Mouse (Mus musculus) neural tube, embryonic 12.5 days (tissue): Measurements from ENCODE around the gene Dapk3. TPM values are rescaled to one million over a fixed set of nuclear protein-coding genes. Genes with fewer than 3 reads are reported as not detected.
A peak's percentile ranks its signal among the peaks of the same experiment; 100 is the strongest.
"Not testable (repeated sequence)": the region's sequence is repeated elsewhere in the genome, so short reads cannot be mapped to it uniquely, and the experiment has no call there.

Source experiments
- ATAC-seq: fragments of 200-750 bp; cut with Nextera tagmentation; 2 replicates; pipeline ENCODE4 v1.8.0; 2017; ENCODE audit warnings: low read depth, mild to moderate bottlenecking, moderate TSS enrichment, moderate library complexity; ENCODE audit not compliant: low FRiP score
- H3K27ac ChIP-seq: fragments of 300-500 bp; sonication (generic); 2 replicates; pipeline ENCODE4 v1.5.1; 2016
- H3K27me3 ChIP-seq: fragments of 300-500 bp; sonication (generic); replicated peaks from 2 replicates; pipeline ENCODE4 v1.6.1; 2016; ENCODE audit warnings: mild to moderate bottlenecking
- H3K36me3 ChIP-seq: fragments of 300-500 bp; sonication (generic); 2 replicates; pipeline ENCODE4 v1.6.1; 2016; ENCODE audit warnings: mild to moderate bottlenecking
- H3K4me1 ChIP-seq: fragments of 300-500 bp; sonication (generic); 2 replicates; pipeline ENCODE4 v1.6.1; 2016
- H3K4me2 ChIP-seq: fragments of 300-500 bp; sonication (generic); replicated peaks from 2 replicates; pipeline ENCODE4 v1.6.1; 2016; ENCODE audit warnings: mild to moderate bottlenecking
- H3K4me3 ChIP-seq: fragments of 300-500 bp; sonication (generic); 2 replicates; pipeline ENCODE4 v1.5.1; 2016
- H3K9ac ChIP-seq: fragments of 300-500 bp; sonication (generic); 2 replicates; pipeline ENCODE4 v1.6.1; 2016; ENCODE audit warnings: mild to moderate bottlenecking
- H3K9me3 ChIP-seq: fragments of 300-500 bp; sonication (generic); 2 replicates; pipeline ENCODE4 v1.6.1; 2016; ENCODE audit warnings: mild to moderate bottlenecking
- WGBS: fragments of 180-500 bp; shearing (Covaris S2); methylation state at CpG from one replicate; pipeline ENCODE4 v1.1.7; 2016; 5-methylcytosine and 5-hydroxymethylcytosine counted together
- polyA plus RNA-seq: library from polyadenylated mRNA; unstranded; fragments of >200 nt; fragmentation: Nextera tagmentation; extraction: Ambion mirVana; gene quantifications from 2 replicates; pipeline ENCODE4 v1.2.1, GENCODE M21; 2016

The Dapk3 gene
- polyA plus RNA-seq, 1 experiment from 2014 or later: 87.7 TPM

- Histone ChIP-seq H3K36me3 (peaks cover 31% of the 10 kb centered on the region), H3K4me1 (peaks cover 37% of the 10 kb centered on the region), H3K4me2 (peak overlapping the region; percentile 64), H3K27ac (peak overlapping the region; percentile 81)
- ATAC-seq, H3K9ac ChIP-seq, H3K9me3 ChIP-seq, H3K4me3 ChIP-seq, H3K27me3 ChIP-seq: not testable (repeated sequence)
- 11% methylated on average over 4 of the region's 4 CpGs for WGBS
Observed at GRCm38 (mm10) chr10:81175345-81175701, 7.5 kb upstream of the Dapk3 start.

- Histone ChIP-seq H3K4me3 (peak overlapping the region; percentile 85), H3K27me3 (no peaks in the 10 kb centered on the region), H3K9me3 (no peaks in the 10 kb centered on the region), H3K36me3 (peaks cover 38% of the 10 kb centered on the region), H3K9ac (peak overlapping the region; percentile 10; the same call in 1 of the 2 replicates), H3K4me1 (peaks cover 44% of the 10 kb centered on the region), H3K4me2 (peak overlapping the region; percentile 99), H3K27ac (peak overlapping the region; percentile 57; the same call in 1 of the 2 replicates)
- 9% methylated on average over 13 of the region's 13 CpGs for WGBS
- 0 out of 2 replicates have a peak, but pooled peaks have one; percentile 1 for ATAC-seq
Observed at GRCm38 (mm10) chr10:81175936-81176465, 6.8 kb upstream of the Dapk3 start.

GRCm38 (mm10) chr10:81176466-81177271 lies 6.1 kb upstream of the Dapk3 start, which contains the start of gene Eef2:
Gene Eef2 (plus strand): TSS chr10:81176631.
- H3K4me1 ChIP-seq: peaks cover 49% of the 10 kb centered on the region
- peak; percentile 76 for ATAC-seq
- WGBS: under 1% methylated on average over 77 of the region's 77 CpGs

GRCm38 (mm10) chr10:81177491-81177925 lies 5.3 kb upstream of the Dapk3 start:
- H3K4me1 ChIP-seq: peaks cover 50% of the 10 kb centered on the region

More at GRCm38 (mm10) chr10:81176466-81177271, 6.1 kb upstream of the Dapk3 start, which contains the start of gene Eef2:
- H3K27me3 ChIP-seq: no peaks in the 10 kb centered on the region
- peak within 1 kb of the TSS; percentile 99 for H3K4me2 ChIP-seq
- peak within 1 kb of the TSS; percentile 85 for H3K4me3 ChIP-seq
- peak within 1 kb of the TSS; percentile 93 for H3K9ac ChIP-seq
- peaks cover 45% of the 10 kb centered on the region for H3K36me3 ChIP-seq
- H3K9me3 ChIP-seq: no peaks in the 10 kb centered on the region
- peak within 1 kb of the TSS; percentile 77 for H3K27ac ChIP-seq

DNA sequence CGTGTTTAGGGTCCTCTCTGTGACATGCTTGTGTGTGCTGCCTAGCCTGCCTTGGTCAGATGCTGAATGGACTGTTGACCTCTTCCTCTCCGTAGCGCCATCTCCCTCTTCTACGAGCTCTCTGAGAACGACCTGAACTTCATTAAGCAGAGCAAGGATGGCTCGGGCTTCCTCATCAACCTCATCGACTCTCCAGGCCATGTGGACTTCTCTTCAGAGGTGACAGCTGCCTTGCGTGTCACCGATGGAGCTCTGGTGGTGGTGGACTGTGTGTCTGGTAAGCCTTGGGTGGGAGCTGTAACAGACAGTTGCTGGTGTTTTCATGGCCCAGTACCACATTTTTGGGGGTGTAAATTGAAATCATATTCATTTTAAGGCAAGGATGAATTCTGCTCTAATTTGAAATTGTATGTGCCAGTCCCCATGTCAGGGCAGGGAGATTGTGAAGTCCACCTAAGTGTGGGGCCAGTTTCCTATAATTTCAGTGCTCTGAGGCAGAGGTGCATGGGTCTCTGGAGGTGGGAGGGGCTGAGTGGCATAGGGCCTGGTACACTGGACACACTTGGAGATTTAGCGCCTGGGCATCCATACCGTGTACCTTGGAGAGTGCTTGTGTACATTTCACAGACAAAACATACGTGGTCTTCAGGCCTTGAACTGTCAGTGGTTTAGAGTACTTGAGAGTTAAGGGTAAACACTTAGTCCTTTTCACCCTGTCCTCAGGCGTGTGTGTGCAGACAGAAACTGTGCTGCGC lies 4.7 kb upstream of the Dapk3 start:
- Histone ChIP-seq H3K4me1 (peaks cover 50% of the 10 kb centered on the region), H3K27me3 (no peaks in the 10 kb centered on the region), H3K9me3 (no peaks in the 10 kb centered on the region), H3K9ac (peak overlapping the region; percentile 93), H3K27ac (no peak overlapping the region), H3K4me3 (peak overlapping the region; percentile 85), H3K4me2 (peak overlapping the region; percentile 99), H3K36me3 (peaks cover 53% of the 10 kb centered on the region)
- 70% methylated on average over 14 of the region's 14 CpGs for WGBS
- no peak for ATAC-seq

More at GRCm38 (mm10) chr10:81177491-81177925, 5.3 kb upstream of the Dapk3 start:
- H3K9ac ChIP-seq: peak overlapping the region; percentile 93
- H3K27me3 ChIP-seq: no peaks in the 10 kb centered on the region
- peak overlapping the region; percentile 77 for H3K27ac ChIP-seq
- no peaks in the 10 kb centered on the region for H3K9me3 ChIP-seq
- H3K4me3 ChIP-seq: peak overlapping the region; percentile 85
- ATAC-seq: no peak
- 16% methylated on average over 16 of the region's 16 CpGs for WGBS
- H3K4me2 ChIP-seq: peak overlapping the region; percentile 99
- peaks cover 53% of the 10 kb centered on the region for H3K36me3 ChIP-seq

- Histone ChIP-seq H3K9ac (no peak overlapping the region), H3K36me3 (peaks cover 53% of the 10 kb centered on the region), H3K4me3 (no peak overlapping the region), H3K4me2 (peak overlapping the region; percentile 99; the same call in 1 of the 2 replicates), H3K4me1 (peaks cover 50% of the 10 kb centered on the region), H3K27ac (no peak overlapping the region), H3K9me3 (no peaks in the 10 kb centered on the region), H3K27me3 (no peaks in the 10 kb centered on the region)
- 92% methylated on average over 11 of the region's 11 CpGs for WGBS
- no peak for ATAC-seq
Observed at GRCm38 (mm10) chr10:81178927-81179326, 3.9 kb upstream of the Dapk3 start.

DNA sequence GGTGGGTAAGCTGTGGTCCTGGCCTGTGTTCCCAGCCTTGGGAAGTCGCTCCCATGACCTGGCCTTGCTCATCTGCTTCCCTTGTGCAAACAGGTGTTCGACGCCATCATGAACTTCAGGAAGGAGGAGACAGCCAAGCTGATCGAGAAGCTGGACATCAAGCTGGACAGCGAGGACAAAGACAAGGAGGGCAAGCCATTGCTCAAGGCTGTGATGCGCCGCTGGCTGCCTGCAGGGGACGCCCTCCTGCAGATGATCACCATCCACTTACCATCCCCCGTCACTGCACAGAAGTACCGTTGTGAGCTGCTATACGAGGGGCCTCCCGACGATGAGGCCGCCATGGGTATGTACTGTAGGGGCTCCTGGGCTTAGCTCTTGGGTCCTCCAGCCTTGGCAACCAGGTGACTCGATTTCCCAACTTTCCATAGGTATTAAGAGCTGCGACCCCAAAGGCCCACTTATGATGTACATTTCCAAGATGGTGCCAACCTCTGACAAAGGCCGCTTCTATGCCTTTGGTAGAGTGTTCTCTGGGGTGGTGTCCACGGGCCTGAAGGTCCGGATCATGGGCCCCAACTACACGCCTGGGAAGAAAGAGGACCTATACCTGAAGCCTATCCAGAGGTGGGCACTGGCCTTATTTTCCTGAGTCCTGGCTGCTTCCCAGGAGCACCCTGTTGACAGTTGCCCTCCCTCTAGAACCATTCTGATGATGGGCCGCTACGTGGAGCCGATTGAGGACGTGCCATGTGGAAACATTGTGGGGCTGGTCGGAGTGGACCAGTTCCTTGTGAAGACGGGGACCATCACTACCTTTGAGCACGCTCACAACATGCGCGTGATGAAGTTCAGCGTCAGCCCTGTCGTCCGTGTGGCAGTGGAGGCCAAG lies 3.1 kb upstream of the Dapk3 start:
- no peak for ATAC-seq
- H3K4me2 ChIP-seq: no peak overlapping the region
- 91% methylated on average over 32 of the region's 32 CpGs for WGBS
- no peaks in the 10 kb centered on the region for H3K9me3 ChIP-seq
- no peak overlapping the region for H3K4me3 ChIP-seq
- H3K27ac ChIP-seq: no peak overlapping the region
- H3K27me3 ChIP-seq: no peaks in the 10 kb centered on the region
- H3K9ac ChIP-seq: no peak overlapping the region
- H3K4me1 ChIP-seq: peaks cover 46% of the 10 kb centered on the region
- H3K36me3 ChIP-seq: peaks cover 59% of the 10 kb centered on the region

DNA sequence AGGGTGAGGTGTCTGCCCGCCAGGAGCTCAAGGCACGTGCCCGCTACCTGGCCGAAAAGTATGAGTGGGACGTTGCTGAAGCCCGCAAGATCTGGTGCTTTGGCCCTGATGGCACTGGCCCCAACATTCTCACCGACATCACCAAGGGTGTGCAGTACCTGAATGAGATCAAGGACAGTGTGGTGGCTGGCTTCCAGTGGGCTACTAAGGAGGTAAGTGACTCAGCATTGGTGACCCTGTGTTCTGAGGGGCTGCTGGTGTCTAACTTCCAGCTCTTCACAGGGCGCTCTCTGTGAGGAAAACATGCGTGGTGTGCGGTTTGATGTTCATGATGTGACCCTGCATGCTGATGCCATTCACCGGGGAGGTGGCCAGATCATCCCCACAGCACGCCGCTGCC lies 1.9 kb upstream of the Dapk3 start:
- peaks cover 38% of the 10 kb centered on the region for H3K4me1 ChIP-seq
- H3K4me3 ChIP-seq: no peak overlapping the region
- WGBS: 93% methylated on average over 13 of the region's 13 CpGs
- no peak overlapping the region for H3K4me2 ChIP-seq
- ATAC-seq: no peak
- no peaks in the 10 kb centered on the region for H3K9me3 ChIP-seq
- no peak overlapping the region for H3K27ac ChIP-seq
- no peak overlapping the region for H3K9ac ChIP-seq
- no peaks in the 10 kb centered on the region for H3K27me3 ChIP-seq
- peaks cover 71% of the 10 kb centered on the region for H3K36me3 ChIP-seq

- peaks cover 78% of the 10 kb centered on the region for H3K36me3 ChIP-seq
- WGBS: 84% methylated on average over 12 of the region's 12 CpGs
- H3K27ac ChIP-seq, H3K4me3 ChIP-seq, H3K4me2 ChIP-seq, ATAC-seq, H3K9me3 ChIP-seq, H3K9ac ChIP-seq, H3K27me3 ChIP-seq: not testable (repeated sequence)
- H3K4me1 ChIP-seq: peaks cover 36% of the 10 kb centered on the region
Observed at GRCm38 (mm10) chr10:81181860-81182259, 945 bp upstream of the Dapk3 start.

- peaks cover 21% of the 10 kb centered on the region for H3K4me1 ChIP-seq
- H3K4me2 ChIP-seq: peak within 1 kb of the TSS; percentile 69
- H3K27me3 ChIP-seq: no peaks in the 10 kb centered on the region
- no peaks in the 10 kb centered on the region for H3K9me3 ChIP-seq
- 82% methylated on average over 5 of the region's 5 CpGs for WGBS
- no peak for ATAC-seq
- H3K36me3 ChIP-seq: peaks cover 74% of the 10 kb centered on the region
- peak within 1 kb of the TSS; percentile 66 for H3K9ac ChIP-seq
- H3K27ac ChIP-seq: 0 out of 2 replicates have a peak within 1 kb of the TSS, but pooled peaks have one; percentile 28
- peak within 1 kb of the TSS; percentile 57 for H3K4me3 ChIP-seq
Observed at GRCm38 (mm10) chr10:81183805-81184204, 1.0 kb downstream of the Dapk3 start, which contains the start of gene 4930442H23Rik. Gene 4930442H23Rik (minus strand): TSS chr10:81183849.

DNA sequence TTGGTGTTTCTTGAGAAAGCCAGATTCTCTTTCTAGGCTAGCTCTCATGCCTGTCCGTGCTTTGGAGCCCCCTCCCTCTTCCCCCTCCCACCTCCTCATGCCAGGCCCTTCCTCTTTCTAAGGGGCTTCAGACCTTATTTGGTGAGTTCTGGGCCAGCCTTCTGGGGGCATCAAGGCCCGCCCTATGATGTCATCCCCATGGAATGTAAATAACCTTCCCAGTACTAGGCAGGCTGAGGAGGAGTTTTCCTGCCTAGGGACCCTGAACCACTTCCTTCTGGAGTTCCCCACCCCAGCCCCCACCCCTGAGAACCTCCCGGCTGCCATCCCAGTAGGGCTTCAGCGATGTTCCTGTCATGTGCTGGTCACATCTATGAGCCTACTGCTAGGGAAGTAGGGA lies 2.0 kb downstream of the Dapk3 start:
- H3K36me3 ChIP-seq: peaks cover 67% of the 10 kb centered on the region
- 67% methylated on average over 4 of the region's 4 CpGs for WGBS
- no peaks in the 10 kb centered on the region for H3K27me3 ChIP-seq
- peaks cover 21% of the 10 kb centered on the region for H3K4me1 ChIP-seq
- no peaks in the 10 kb centered on the region for H3K9me3 ChIP-seq
- H3K4me2 ChIP-seq: no peak overlapping the region
- no peak for ATAC-seq
- no peak overlapping the region for H3K27ac ChIP-seq
- H3K4me3 ChIP-seq: no peak overlapping the region
- no peak overlapping the region for H3K9ac ChIP-seq
